Mouse (Mus musculus) brown adipose tissue, adult 24 weeks (tissue): ENCODE measurements around the gene Cnot4. TPM values are rescaled to one million over a fixed set of nuclear protein-coding genes. Genes with fewer than 3 reads are reported as not detected.

Source experiments
- H3K27ac ChIP-seq: fragments of 200-500 bp; replicated peaks from 2 replicates; pipeline ENCODE4 v1.5.1; 2012; ENCODE audit warnings: low read depth, mild to moderate bottlenecking, low read length
- H3K4me1 ChIP-seq: fragments of 200-500 bp; 2 replicates; pipeline ENCODE4 v1.6.1; 2012; ENCODE audit warnings: low read length, mixed read lengths; ENCODE audit not compliant: control insufficient read depth, insufficient read depth, insufficient read length
- H3K4me3 ChIP-seq: fragments of 200-500 bp; 2 replicates; pipeline ENCODE4 v1.5.1; 2012; ENCODE audit warnings: low read depth, mild to moderate bottlenecking, low read length, moderate library complexity; ENCODE audit not compliant: insufficient read depth
- polyA plus RNA-seq: library from polyadenylated mRNA; stranded (reverse); fragments of >200 nt; gene quantifications from 2 replicates; pipeline ENCODE4 v1.2.4, GENCODE M21; 2012; ENCODE audit not compliant: missing spikeins, insufficient read depth, insufficient read length

The Cnot4 gene
- polyA plus RNA-seq, 1 experiment = 8.6 TPM

DNA sequence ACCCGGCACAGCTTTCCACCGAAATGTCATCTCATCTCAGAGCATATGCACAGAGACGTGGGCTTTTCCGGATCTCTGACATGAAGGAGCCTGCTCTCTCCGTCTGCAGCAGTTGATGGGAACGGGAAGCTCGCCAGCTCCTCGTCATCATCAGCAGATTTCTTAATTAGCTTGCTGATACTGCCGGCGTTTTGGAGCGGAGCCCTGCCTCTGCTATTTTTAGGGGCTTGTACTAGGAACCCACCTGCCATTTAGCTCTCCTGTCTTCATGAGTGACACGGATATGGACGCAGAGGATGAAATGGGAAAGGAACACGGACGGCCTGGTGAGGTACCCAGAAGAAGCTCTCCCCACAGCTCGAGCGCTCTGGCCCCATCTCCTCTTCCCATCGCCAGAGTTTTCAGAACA, 131.3 kb downstream of the Cnot4 start:
- no peaks in the 10 kb centered on the region for H3K4me1 ChIP-seq
- no peak overlapping the region for H3K4me3 ChIP-seq
- no peak overlapping the region for H3K27ac ChIP-seq

DNA sequence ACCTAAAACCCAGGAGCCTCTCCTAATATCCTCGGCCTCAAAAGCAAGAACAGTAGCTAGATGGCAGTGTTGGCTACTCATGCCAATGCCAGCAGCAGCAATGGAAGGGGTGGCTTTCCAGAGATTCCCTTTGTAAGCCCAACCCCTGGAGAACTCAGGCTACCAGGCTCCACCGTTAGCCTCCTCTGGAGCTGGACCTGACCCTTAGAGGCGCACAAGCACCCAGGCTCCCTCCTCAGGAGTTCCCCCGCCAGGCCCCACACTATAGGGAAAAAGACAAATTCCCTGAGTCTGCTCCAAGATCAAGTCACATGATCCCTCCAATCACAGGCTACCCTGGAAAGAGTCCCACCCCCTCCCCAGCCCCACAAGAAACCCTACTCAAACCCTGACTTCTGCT, 134.4 kb downstream of the Cnot4 start:
- no peaks in the 10 kb centered on the region for H3K4me1 ChIP-seq
- no peak overlapping the region for H3K4me3 ChIP-seq
- H3K27ac ChIP-seq = no peak overlapping the region

DNA sequence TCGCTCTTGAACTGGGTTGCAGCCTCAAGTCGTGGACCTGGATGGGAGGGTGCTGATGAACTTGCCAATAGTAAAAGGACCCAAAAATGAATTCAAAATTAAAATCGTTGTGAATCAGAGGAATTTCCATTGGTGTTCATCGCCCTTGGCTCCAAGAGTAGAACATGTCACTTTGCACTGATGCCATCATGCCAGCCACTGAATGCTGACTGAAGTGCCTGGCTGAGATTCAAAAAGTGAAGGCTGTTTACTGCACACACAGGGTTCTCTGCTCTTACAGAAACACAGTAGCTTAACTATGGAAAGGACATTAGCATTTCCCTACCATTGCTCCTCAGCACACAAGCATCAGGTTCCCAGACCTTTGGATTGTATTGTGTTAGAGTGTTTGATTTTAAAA, 137.0 kb downstream of the Cnot4 start:
- no peak overlapping the region for H3K27ac ChIP-seq
- no peak overlapping the region for H3K4me3 ChIP-seq
- H3K4me1 ChIP-seq = no peaks in the 10 kb centered on the region

DNA sequence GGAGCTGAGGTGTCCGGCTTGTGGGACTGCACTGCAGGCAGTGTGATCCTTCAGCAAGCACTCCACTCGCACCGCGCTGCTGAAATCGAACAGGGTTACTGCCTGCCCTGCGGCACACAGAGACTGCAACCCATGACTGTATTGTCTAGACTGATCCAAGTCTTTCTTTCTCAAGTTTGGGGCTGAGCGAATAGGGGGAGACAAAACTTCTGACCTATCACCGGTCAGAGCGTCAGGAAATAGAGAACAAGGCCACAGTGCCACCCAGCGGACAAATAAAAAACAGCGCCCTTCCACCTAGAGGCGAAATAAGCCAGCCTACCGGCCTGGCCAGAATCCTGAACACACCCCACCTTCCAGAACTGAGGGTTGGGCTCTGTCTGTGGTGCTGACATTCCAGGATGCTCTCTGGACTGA, 138.3 kb downstream of the Cnot4 start:
- Histone ChIP-seq H3K27ac (no peak overlapping the region), H3K4me1 (no peaks in the 10 kb centered on the region), H3K4me3 (peak overlapping the region; percentile 55)

DNA sequence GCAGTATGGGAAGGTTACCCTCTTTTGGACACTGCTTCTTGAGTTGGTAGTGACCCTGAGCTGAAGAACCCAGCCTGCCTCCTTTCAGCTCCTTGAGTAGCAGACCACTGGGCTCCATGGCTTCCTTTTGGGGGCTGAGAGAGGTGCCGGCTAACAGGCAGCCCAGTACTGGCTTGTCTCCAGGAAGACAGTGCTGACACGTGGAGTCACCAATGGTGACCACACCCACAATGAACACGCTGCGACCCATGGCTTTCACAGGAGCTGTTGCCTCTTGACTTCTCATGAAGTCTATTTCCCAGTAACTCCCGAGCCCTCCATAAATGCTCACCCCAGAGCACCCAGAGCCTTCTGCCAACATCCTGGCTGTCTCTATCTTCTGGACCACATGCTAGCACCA, 138.8 kb downstream of the Cnot4 start:
- no peaks in the 10 kb centered on the region for H3K4me1 ChIP-seq
- no peak overlapping the region for H3K27ac ChIP-seq
- no peak overlapping the region for H3K4me3 ChIP-seq

DNA sequence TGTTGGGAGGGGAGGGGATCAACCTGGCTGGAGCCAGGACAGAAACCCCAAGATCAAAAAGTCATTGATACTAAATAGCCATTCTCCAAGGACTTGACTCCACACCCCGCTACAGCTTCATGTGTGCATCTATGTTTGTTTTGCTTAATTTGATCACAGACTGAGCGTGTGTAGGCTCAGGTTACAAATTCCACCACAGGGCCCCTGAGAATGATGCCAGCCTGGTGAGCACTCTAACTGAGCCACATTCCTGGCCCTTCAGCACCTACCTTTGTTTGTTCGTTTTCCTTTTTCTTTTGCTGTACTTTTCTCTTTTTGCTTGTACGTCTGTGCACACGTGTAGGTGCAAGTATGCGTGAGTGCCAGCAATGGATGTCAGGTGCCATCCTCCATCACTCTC, 144.3 kb downstream of the Cnot4 start:
- Histone ChIP-seq H3K4me1 (no peaks in the 10 kb centered on the region; the same call in 1 of the 2 replicates), H3K4me3 (no peak overlapping the region), H3K27ac (no peak overlapping the region)

DNA sequence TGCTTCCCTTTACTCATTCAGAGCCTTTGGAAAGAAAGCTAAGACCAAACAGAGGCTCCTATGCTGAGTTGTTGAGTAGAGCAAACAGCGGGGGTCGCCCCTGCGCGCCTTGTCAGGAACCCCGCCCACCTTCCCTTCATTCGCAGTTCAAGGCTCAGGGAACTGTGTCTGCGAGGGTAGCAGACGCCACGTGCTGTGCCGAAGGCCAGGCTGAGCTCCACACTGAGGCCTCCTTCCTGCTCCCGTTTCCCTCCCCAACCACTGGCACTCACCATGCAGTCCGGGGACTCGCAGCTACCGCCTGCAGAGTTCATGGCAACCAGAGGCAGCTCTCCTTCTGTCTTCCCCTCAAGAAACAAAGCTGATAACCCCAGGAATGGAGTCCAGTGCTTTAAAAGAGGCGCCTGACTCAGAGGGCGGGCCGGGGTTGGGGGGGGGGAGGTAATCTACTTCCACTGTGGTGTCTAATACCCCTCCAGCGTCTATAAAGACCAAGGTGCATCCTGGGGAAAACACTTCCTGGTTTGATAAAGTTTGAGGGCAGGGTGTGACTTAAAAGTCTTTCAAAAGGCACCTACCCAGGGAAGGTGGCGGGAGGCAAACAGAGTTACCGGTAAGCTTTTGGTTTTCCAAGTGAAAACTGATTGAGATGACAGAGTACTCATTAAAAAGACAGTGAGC, 145.3 kb downstream of the Cnot4 start, which contains the start of gene Slc23a4:
Gene Slc23a4 (minus strand): TSS at position 324 of the 681 bp plus-strand sequence.
- no peak within 1 kb of the TSS for H3K4me3 ChIP-seq
- H3K4me1 ChIP-seq = no peaks in the 10 kb centered on the region; the same call in 1 of the 2 replicates
- H3K27ac ChIP-seq = no peak within 1 kb of the TSS

DNA sequence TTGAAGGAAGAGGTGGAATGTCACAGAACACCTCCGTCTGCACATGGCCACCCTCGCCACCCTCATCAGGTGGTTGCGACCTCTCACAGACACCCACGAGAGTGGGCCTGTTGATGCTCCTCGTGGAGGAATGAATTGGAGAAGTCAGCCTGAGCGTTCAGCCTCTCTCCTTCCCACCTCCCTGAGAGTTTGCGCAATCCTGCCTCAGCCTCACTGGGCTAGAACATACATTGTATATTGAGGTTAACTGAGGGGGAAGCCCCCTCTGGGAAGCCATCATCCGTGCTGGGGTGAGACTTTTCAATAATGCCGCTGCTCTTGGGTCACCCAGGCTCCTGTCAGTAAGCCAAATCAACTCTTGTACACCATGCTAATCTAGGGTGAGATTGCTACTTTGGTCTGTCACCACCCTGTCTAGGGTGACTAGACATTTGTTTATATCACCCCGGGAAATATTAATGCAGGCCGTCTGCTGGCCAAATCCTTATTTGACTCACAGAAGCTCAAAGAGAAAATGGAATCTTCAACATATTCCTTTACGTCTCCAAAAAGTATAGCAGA, 146.4 kb downstream of the Cnot4 start:
- Histone ChIP-seq H3K4me3 (no peak overlapping the region), H3K27ac (no peak overlapping the region), H3K4me1 (no peaks in the 10 kb centered on the region; the same call in 1 of the 2 replicates)

DNA sequence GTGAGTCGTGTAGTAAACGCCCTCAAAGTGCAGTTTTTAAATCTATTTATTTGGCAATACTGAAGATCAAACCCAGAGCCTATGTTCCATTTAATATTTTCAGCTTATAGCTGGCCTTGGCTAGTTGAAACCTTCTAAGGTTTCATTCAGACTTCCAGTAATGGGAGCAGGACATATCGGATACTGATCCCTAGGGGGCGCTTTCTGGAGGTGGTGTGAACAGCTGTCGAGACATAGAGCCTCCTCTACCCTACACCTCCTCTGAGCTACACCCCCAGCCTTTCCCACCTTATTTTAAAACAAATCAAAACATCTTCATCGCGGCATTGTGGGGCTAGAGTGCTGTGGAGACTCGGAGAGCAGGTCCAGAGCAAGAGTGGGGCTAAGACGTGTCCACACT, 152.9 kb downstream of the Cnot4 start:
- Histone ChIP-seq H3K4me1 (no peaks in the 10 kb centered on the region), H3K27ac (no peak overlapping the region), H3K4me3 (no peak overlapping the region)

DNA sequence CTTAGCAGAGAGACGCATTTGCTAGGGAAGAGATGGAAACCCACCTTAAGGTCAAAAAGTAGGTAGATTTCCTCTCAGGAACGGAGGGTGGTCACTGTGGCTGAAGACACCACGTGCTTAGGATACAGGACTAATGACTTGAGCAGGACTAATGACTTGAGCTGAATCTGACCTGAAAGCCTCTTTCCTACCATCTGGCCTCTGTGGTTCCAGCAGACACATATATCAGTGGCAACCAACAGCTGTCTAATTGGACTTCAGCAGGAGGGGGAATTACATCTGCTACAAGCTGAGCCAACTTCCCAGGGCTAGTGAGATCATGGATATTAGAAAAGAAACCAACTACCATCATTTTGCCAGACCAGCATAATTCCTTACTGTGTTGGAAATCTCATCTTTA, 154.2 kb downstream of the Cnot4 start:
- Histone ChIP-seq H3K27ac (no peak overlapping the region), H3K4me3 (no peak overlapping the region), H3K4me1 (no peaks in the 10 kb centered on the region)

Other genes starting within 250 kb of the Cnot4 start
- 12.4 and 13.9 TPM in 2 replicates for gene Wdr91, start 222.8 kb downstream of the Cnot4 start, polyA plus RNA-seq
- gene Stra8, start 213.6 kb downstream of the Cnot4 start, polyA plus RNA-seq = not detected in 2 replicates
- not detected in 2 replicates for gene Slc23a4, start 145.3 kb downstream of the Cnot4 start, polyA plus RNA-seq
- 13.7 and 19.7 TPM in 2 replicates for gene Nup205, start 43.7 kb upstream of the Cnot4 start, polyA plus RNA-seq
- not detected in 2 replicates for gene Slc13a4, start 174.4 kb upstream of the Cnot4 start, polyA plus RNA-seq
- gene Fam180a, start 192.4 kb upstream of the Cnot4 start, polyA plus RNA-seq = not detected in 2 replicates